Mouse (Mus musculus): ENCODE measurements around the gene Ptch2.
A peak's percentile ranks its signal among the peaks of the same experiment; 100 is the strongest.

Ptch2 gene

DNA sequence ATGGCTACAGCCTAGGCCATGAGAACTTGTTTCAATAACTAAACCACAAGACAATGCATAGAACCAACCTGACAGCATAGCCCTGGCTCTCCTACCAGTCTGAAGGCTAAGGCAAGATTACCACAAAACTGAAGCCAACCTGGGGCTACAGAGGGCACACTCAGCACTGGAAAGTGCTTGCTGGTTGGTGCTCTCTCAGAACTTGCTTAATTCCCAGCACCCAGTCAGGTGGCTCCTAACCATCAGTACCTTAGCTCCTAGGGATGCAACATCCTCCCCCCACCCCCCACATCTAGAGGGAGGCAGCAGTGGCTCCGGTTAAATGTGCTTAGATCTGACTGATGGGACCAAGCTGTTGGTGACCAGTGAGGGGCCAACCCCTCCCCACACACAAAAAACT, 55.5 kb downstream of the Ptch2 start:
- no peak for DNase-seq (ENCODE audit: low spot score in 2 of 2)

DNA sequence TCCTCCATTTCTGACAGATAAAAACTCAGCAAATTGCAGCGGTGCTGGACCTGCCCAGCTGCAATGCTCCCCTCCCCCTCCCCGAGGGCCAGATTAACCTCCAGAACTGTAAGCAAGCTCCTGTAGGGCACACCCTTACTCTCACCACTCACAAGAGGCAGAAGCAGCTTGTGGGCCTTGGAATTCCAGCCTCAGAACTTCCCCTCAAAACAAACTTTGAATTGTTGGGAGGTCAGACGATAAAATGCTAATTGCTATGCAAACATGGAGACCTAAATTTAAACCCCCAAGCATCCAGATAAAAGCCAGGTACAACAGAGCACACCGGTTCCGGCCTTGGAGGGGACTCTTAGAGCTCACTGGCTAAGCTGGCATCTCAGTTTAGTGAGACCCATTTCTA, 56.8 kb downstream of the Ptch2 start:
- DNase-seq (ENCODE audit: low spot score in 2 of 2) = no peak

DNA sequence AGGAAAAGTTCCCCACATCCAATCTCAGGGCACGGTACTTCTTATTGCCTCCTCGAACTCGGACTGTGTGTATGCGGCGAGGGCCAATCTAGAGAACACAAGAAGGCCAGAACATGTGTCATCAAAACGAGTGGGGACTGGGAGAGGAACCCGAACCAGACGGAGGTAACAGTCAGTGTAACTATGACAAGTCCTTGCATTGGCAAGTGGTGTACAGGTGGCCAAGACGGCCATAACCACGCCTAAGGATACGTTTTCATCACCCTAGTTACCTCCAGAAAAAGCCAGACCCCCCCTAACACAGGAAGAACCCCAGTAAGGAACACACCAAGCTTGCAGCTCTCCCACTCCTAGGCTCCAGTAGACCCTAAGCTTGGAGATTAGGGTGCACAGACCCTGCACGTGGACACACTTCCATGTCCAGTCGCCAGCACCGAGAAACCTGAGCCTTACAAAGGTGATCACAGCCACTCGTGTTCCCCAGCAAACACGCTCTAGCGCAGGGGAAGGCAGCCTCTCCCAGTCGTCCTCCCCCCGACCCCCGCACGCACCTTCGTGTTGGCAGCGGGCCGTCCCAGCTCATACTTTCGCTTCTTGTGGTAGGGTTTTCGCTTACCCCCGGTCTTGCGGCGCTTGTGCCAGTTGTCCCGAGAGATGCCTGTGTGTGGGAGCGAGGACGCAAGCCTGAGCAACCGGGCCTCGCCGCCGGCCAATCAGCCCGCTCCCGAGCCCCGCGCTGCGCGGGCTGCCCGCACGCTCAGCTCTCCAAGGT, 59.3 kb downstream of the Ptch2 start:
- no peak for DNase-seq (ENCODE audit: low spot score in 2 of 2)

DNA sequence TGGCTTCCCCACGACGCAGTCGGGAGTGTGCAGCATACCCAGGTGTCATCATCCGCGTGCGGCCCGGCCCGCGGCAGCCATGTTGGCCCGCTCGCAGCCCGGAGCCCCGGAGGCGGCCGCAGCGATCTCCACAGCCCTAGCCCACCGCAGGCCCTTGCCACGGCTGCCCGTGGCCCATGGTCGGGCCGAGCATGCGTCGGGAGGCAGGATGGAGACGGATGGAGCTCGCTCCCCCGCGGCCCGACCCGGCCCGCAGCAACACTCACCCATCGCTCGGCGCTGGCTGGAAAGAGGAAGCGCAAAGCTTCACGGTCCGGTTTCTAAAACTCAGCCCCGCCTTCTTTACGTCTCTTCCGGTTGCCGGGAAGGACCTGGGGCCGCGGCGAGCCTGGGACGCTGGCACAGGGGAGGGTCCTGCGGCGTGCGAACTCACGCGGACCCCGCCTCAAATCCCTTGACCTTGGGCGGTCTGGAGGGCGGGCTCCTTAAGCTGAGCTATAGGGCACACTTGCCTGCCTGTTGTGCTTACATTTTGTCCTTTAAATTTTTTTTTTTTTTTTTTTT, 60.0 kb downstream of the Ptch2 start, which contains the start of gene Rps8:
Rps8 (minus strand) TSS at position 452 of the 564 bp plus-strand sequence.
- DNase-seq (ENCODE audit: low spot score in 2 of 2) = peak; percentile 67 to 72

DNA sequence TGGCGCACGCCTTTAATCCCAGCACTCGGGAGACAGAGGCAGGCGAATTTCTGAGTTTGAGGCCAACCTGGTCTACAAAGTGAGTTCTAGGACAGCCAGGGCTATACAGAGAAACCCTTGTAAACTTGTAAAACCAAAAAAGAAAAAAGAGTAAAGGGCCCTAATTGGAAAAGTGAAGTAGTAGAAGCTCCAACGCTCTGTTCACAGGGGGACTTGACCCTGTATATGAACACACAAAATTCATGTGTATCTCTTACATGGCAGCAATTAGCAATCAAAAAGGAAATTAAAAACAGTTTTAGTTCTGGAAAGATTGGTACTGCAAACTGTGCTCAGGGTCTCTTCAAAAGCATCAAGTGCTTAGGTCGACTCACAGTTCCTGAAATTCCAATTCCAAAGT, 60.5 kb downstream of the Ptch2 start:
- no peak for DNase-seq (ENCODE audit: low spot score in 2 of 2)

DNA sequence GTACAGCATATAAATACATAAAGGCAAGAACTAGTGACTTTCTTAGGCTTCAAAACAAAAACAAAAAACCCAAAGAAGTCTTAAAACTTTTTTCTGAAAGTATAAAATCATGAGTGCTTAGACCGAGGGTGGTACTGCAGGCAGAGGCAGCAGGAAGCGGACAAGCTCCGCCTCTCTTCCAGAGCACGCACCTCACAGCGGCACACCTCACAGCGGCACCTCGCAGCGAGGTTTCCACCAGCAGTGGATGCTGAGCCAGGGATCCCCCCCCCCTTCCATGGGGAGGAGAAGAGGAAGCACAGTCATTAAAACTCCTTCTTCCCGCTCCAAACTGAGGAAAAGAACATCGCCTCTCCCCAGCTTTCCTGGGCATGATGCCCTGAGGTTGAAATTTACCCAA, 63.8 kb downstream of the Ptch2 start:
- DNase-seq (ENCODE audit: low spot score in 2 of 2) = no peak

DNA sequence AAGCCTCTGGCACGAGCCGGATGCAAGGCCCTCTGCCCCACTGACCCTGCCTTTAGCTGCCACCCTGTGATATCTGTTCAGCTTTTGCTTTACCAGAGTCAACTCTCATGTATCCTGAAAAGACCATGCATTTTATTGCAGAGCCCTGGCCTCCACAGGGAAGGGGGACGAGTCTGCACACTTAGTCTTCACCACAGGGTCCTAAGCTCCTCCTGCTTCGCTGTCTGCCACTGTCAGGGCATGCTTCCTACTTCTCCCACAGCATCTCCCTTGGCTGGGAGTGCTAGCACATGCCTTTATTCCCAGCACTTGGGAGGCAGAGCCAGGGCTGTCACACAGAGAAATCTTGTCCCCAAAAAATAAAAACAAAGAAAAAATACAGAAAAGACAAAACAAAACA, 65.3 kb downstream of the Ptch2 start:
- DNase-seq (ENCODE audit: low spot score in 2 of 2) = no peak

Measured in frontal cortex, postnatal 25 days (tissue).